Mouse (Mus musculus): ENCODE measurements at regions not wholly inside any gene's neighbourhood (a gene's known extent, or its start where the extent isn't known, plus 50 kb on each side); places are given as distances from the start of the nearest gene placed in this dataset.

DNA sequence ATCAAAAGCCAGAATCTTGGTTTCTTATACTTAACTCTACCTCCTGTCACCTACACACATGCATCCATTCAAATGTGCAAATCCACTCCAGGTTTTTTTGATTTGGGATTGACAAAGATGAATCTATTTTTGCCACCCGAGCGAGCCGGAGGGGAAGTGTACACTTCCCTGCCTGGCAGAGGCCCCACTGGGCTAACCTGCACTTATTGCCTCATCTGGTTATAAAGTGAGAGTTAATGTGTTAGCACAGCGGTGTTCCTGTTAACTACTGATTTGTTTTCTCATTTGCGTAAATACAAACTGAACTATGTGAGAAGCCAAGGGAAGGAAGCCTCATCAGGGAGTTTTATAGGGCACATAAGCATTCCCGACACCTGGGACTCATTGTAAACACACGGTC, 721.4 kb downstream of the Rab28 start:
- WGBS = 41% methylated on average over 7 of the region's 7 CpGs
- Histone ChIP-seq H3K4me2 (replicated peaks; ENCODE audit: low read depth) (no peak overlapping the region), H3K9ac (ENCODE audit: low read length) (no peak overlapping the region), H3K4me3 (ENCODE audit: low read depth, low read length) (no peak overlapping the region), H3K9me3 (ENCODE audit: control insufficient read depth, low read length) (no peaks in the 10 kb centered on the region), H3K27me3 (ENCODE audit: control insufficient read depth, insufficient read depth, low read length) (no peaks in the 10 kb centered on the region), H3K36me3 (ENCODE audit: control insufficient read depth, insufficient read depth, low read length) (no peaks in the 10 kb centered on the region), H3K4me1 (replicated peaks; ENCODE audit: control insufficient read depth, insufficient read depth) (no peaks in the 10 kb centered on the region), H3K27ac (replicated peaks) (no peak overlapping the region)
- ATAC-seq (ENCODE audit: low FRiP score, low TSS enrichment) (no peak), DNase-seq (ENCODE audit: low spot score) (no peak)
- no peak for TF ChIP-seq CTCF (IDR thresholded peaks at IDR 0.05; ENCODE audit: low read depth)
- no peak for TF ChIP-seq EP300 (optimal IDR thresholded peaks at IDR 0.05)

DNA sequence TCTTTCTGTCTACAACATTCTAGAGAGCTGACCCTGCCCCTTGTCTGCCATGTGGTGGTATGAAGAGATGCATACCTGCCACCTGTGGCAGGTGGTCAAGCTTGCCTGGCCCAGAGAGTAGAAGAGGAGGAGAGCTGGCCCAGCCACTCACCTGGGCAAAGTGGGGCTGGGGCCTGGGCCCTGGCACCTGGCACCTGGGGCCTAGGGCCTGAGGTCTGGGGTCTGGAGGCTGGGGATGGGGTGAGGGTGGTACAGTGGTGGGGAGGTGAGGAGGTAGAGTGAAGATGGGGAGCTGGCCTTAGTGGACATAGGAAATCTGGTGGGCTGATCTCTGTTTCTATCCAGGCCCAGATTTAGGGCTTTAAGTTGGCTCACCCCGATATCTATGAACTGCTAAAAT, 733.1 kb downstream of the Rab28 start:
- H3K4me1 ChIP-seq (replicated peaks; ENCODE audit: control insufficient read depth, insufficient read depth) = no peaks in the 10 kb centered on the region
- H3K9ac ChIP-seq (ENCODE audit: low read length) = no peak overlapping the region
- DNase-seq (ENCODE audit: low spot score) (no peak), ATAC-seq (ENCODE audit: low FRiP score, low TSS enrichment) (no peak)
- H3K27ac ChIP-seq (replicated peaks) = no peak overlapping the region
- H3K27me3 ChIP-seq (ENCODE audit: control insufficient read depth, insufficient read depth, low read length) = no peaks in the 10 kb centered on the region
- WGBS = 92% methylated on average over 1 of the region's 1 CpGs
- no peaks in the 10 kb centered on the region for H3K36me3 ChIP-seq (ENCODE audit: control insufficient read depth, insufficient read depth, low read length)
- H3K4me3 ChIP-seq (ENCODE audit: low read depth, low read length) = no peak overlapping the region
- TF ChIP-seq EP300 (optimal IDR thresholded peaks at IDR 0.05) (no peak), CTCF (IDR thresholded peaks at IDR 0.05; ENCODE audit: low read depth) (no peak)
- H3K9me3 ChIP-seq (ENCODE audit: control insufficient read depth, low read length) = no peaks in the 10 kb centered on the region
- no peak overlapping the region for H3K4me2 ChIP-seq (replicated peaks; ENCODE audit: low read depth)

DNA sequence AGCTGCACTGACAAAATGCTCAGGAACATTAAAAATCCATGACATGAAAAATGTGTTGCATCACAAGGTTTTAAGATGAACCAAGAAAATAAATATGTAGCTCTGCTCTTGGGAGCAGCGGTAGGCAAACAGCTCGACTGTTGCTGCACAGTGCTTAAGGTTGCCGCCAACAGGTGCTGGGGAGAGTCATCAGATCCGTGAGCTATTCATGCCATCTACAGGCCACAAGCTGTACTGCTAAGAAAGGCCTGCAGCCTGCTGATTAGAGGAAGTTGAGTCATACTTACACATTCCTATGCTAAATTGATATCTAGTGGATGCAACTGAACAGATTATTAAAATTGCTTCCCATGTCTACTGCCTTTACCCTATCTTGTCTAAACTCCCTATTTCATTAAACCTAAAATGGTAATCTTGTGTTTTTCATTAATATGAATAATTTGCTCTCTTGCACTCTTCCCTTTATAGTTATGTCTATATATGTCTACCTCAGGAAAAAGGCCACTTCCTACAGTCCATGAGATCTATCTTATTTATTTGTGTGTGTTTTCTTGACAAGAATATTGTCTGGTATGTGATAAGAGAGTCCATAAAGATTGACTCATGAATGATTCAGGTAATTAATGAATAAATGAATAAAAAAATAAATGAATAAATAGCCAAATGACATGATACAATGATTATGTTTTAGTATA, 754.9 kb downstream of the Rab28 start:
- DNase-seq (ENCODE audit: low spot score) (peak; percentile 76), ATAC-seq (ENCODE audit: low FRiP score, low TSS enrichment) (peak; percentile 91)
- no peaks in the 10 kb centered on the region for H3K4me1 ChIP-seq (replicated peaks; ENCODE audit: control insufficient read depth, insufficient read depth)
- H3K4me2 ChIP-seq (replicated peaks; ENCODE audit: low read depth) = no peak overlapping the region
- no peaks in the 10 kb centered on the region for H3K36me3 ChIP-seq (ENCODE audit: control insufficient read depth, insufficient read depth, low read length)
- H3K9me3 ChIP-seq (ENCODE audit: control insufficient read depth, low read length) = no peaks in the 10 kb centered on the region
- no peak overlapping the region for H3K27ac ChIP-seq (replicated peaks)
- no peak overlapping the region for H3K4me3 ChIP-seq (ENCODE audit: low read depth, low read length)
- H3K9ac ChIP-seq (ENCODE audit: low read length) = no peak overlapping the region
- no peaks in the 10 kb centered on the region for H3K27me3 ChIP-seq (ENCODE audit: control insufficient read depth, insufficient read depth, low read length)
- TF ChIP-seq CTCF (IDR thresholded peaks at IDR 0.05; ENCODE audit: low read depth) = peak; percentile 88
- TF ChIP-seq EP300 (optimal IDR thresholded peaks at IDR 0.05) = no peak
- 0% methylated on average over 4 of the region's 4 CpGs for WGBS

DNA sequence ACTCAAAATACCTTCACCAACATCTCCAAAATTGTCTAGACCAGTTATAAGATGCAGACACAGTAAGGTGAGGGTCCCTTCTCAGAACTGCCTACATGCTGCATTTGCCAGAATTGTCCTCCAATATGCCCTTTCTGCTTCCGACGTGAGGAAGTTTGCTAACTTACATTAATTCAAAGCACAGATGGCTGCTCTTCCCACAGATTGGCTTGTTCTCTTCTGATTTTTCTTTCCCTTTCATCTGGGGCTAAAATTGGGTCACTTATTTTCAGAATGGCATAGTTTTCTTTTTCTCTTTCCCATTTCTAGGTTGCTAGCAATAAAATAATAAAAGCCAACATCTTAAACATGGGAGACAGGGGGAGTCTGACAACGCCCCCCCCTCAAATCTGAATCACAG, 778.8 kb downstream of the Rab28 start:
- Histone ChIP-seq H3K27me3 (ENCODE audit: control insufficient read depth, insufficient read depth, low read length) (no peaks in the 10 kb centered on the region), H3K9ac (ENCODE audit: low read length) (no peak overlapping the region), H3K4me1 (replicated peaks; ENCODE audit: control insufficient read depth, insufficient read depth) (no peaks in the 10 kb centered on the region), H3K36me3 (ENCODE audit: control insufficient read depth, insufficient read depth, low read length) (no peaks in the 10 kb centered on the region), H3K4me2 (replicated peaks; ENCODE audit: low read depth) (no peak overlapping the region), H3K27ac (replicated peaks) (no peak overlapping the region), H3K9me3 (ENCODE audit: control insufficient read depth, low read length) (no peaks in the 10 kb centered on the region), H3K4me3 (ENCODE audit: low read depth, low read length) (no peak overlapping the region)
- no peak for TF ChIP-seq CTCF (IDR thresholded peaks at IDR 0.05; ENCODE audit: low read depth)
- 68% methylated on average over 3 of the region's 3 CpGs for WGBS
- ATAC-seq (ENCODE audit: low FRiP score, low TSS enrichment) = no peak
- no peak for DNase-seq (ENCODE audit: low spot score)

DNA sequence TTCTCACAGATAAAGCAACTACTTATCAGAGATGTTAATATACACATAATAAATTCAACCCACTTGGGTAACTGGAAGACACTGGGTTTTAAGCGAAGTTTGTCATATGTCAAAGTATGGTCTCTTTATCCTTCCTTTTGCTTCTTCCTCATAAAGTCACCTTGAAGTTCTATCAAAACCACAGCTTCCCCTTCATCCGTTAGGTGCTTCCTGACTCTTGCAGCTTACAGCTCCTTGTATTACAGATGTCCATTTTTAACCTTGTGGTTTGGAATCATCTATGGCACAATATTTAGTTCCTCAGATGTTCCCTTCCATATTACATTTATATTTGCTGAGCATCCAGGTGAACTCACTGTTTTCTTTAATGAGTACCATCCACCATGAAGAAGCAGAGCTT, 787.0 kb downstream of the Rab28 start:
- DNase-seq (ENCODE audit: low spot score) = no peak
- TF ChIP-seq CTCF (IDR thresholded peaks at IDR 0.05; ENCODE audit: low read depth) (no peak), EP300 (optimal IDR thresholded peaks at IDR 0.05) (no peak)
- Histone ChIP-seq H3K27me3 (ENCODE audit: control insufficient read depth, insufficient read depth, low read length) (no peaks in the 10 kb centered on the region), H3K4me2 (replicated peaks; ENCODE audit: low read depth) (no peak overlapping the region), H3K4me1 (replicated peaks; ENCODE audit: control insufficient read depth, insufficient read depth) (no peaks in the 10 kb centered on the region), H3K36me3 (ENCODE audit: control insufficient read depth, insufficient read depth, low read length) (no peaks in the 10 kb centered on the region), H3K9me3 (ENCODE audit: control insufficient read depth, low read length) (no peaks in the 10 kb centered on the region), H3K4me3 (ENCODE audit: low read depth, low read length) (no peak overlapping the region), H3K9ac (ENCODE audit: low read length) (no peak overlapping the region), H3K27ac (replicated peaks) (no peak overlapping the region)
- WGBS = 81% methylated on average over 2 of the region's 2 CpGs
- no peak for ATAC-seq (ENCODE audit: low FRiP score, low TSS enrichment)

DNA sequence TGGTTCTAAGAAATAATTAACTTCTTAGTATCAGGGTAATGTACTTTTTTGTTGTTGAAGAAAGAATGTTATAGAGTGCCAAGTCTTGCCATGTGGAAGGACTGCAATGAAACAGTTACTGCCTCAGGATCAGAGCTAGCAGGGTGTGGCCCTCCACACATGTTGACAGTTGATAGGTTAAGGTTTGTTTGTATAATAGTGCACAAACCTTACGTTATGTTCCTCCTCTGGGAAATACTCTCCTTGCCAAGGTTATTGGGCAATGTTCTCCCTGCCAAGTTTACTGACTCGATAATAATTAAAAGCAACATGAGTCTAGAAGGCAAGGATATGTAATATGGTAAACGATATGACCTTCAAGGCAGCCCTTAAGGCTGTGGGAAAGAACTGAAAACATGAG, 799.2 kb downstream of the Rab28 start:
- WGBS = 43% methylated on average over 3 of the region's 3 CpGs
- ATAC-seq (ENCODE audit: low FRiP score, low TSS enrichment) (peak; percentile 79), DNase-seq (ENCODE audit: low spot score) (no peak)
- no peaks in the 10 kb centered on the region for H3K4me1 ChIP-seq (replicated peaks; ENCODE audit: control insufficient read depth, insufficient read depth)
- H3K9ac ChIP-seq (ENCODE audit: low read length) = no peak overlapping the region
- no peak overlapping the region for H3K4me2 ChIP-seq (replicated peaks; ENCODE audit: low read depth)
- no peak overlapping the region for H3K27ac ChIP-seq (replicated peaks)
- H3K27me3 ChIP-seq (ENCODE audit: control insufficient read depth, insufficient read depth, low read length) = no peaks in the 10 kb centered on the region
- no peaks in the 10 kb centered on the region for H3K9me3 ChIP-seq (ENCODE audit: control insufficient read depth, low read length)
- H3K4me3 ChIP-seq (ENCODE audit: low read depth, low read length) = no peak overlapping the region
- TF ChIP-seq CTCF (IDR thresholded peaks at IDR 0.05; ENCODE audit: low read depth) (no peak), EP300 (optimal IDR thresholded peaks at IDR 0.05) (no peak)
- no peaks in the 10 kb centered on the region for H3K36me3 ChIP-seq (ENCODE audit: control insufficient read depth, insufficient read depth, low read length)

All from stomach, postnatal 0 days (tissue).